Mouse (Mus musculus) 3T3-L1 (cell line): Measurements from ENCODE around the gene Prr11.
"Not testable (repeated sequence)": the region's sequence is repeated elsewhere in the genome, so short reads cannot be mapped to it uniquely, and the experiment has no call there.

Source experiments
- DNase-seq: peaks from one replicate; pipeline ENCODE4 v3.0.0-alpha.2; 2015; ENCODE audit warnings: low read depth, low spot score

The Prr11 gene

DNA sequence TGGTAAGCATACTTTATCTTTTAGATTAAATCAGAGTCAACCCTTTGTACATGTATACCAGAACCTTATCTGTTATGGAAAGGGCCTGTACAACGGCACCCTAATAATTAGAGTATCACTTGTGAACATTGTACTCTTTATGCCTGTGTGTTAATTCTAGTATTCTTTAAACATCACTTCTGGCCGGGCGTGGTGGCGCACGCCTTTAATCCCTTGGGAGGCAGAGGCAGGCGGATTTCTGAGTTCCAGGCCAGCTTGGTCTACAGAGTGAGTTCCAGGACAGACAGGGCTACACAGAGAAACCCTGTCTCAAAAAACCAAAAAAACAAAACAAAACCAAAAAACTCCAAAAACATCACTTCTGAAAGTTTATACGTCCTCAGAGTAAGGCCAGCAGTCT lies 59.6 kb downstream of the Prr11 start:
- DNase-seq: not testable (repeated sequence)

DNA sequence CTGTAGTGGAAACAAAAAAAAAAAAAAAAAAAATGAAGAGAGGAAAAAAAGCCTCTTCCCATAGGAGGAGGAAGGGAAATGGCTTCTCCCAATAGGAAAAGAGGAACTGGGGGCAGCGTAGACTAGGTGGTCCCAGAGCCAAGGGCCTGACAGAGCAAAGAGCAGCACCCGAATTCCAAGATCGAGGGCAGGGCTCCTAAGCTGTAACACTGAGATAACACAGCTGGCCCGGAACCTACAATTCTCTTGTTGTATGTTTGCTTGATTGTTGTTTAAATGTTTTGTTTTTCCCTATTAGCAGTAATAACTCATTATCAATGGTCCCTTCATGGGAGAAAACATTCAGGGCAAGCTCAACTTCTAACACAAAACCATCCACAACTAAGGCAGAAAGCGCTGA lies 61.5 kb downstream of the Prr11 start:
- DNase-seq: no peak

DNA sequence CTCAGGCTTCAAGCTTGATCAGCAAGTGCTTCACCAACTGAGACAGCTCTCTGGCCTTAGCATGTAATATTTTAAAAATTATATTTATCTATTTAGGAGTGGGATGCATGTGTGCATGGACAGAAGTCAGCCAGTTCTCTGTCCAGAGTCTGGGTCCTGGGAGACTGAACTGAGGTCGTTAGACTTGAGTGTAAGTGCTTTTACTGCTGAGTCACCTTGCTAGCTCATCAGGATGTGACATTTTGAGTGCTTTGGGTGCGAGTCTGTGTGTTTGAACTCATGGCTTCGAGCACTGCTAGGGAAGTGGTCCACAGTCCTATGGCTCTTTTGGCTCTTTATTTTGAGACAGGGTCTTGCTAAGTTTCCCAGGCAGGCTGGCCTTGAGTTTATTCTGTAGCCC lies 65.5 kb downstream of the Prr11 start:
- no peak for DNase-seq

DNA sequence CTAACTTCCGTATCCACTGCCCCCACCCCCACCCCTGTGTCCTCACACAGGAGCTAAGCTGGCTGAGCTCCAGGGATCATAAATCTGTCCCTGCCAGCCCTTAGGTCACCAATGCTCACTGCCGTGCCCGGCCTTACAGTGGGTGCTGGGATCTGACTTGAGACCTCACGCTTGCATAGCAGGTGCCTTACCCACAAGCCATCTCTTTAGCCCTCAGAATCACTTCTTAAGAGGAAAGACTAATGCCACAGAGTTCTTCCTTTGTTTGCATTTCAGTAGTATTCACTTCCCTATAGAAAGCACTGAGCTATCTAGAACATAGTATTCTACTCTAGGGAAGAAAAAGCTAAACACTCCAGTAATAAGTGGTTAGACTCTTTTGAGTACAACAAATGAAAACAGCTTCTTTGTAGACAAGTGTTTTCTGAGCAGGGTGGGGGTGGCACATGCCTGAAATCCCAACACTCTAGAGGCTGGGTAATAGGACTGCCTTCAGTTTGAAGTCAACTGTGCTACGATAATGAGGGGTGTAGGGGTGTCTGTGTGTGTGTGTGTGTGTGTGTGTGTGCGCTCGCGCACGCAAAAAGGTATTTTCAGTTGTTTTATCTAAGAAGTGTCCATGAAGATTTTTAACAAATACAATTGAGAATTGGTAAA lies 69.1 kb downstream of the Prr11 start:
- DNase-seq: no peak
